ENCODE assay signal across 8 mouse cellular contexts in genomic region chr10:116950009-116950769, GRCm38 (mm10). TPM values are rescaled to one million over a fixed set of nuclear protein-coding genes. Genes with fewer than 3 reads are reported as not detected.
A peak's percentile ranks its signal among the peaks of the same experiment; 100 is the strongest.
DNase-seq lines count a peak whose midpoint lies in the region; ATAC-seq and TF ChIP-seq lines count a peak whose summit lies in the region.

Gene Rab3ip, minus strand, starts transcription at chr10:116950769.

- peak within 1 kb of the TSS; percentile 86 for H3K4me3 ChIP-seq in erythroblast, embryonic 14.5 days (replicated peaks)
- H3K4me3 ChIP-seq in heart, embryonic 12.5 days = peak within 1 kb of the TSS; percentile 85
- peak within 1 kb of the TSS; percentile 94 for H3K4me3 ChIP-seq in kidney, postnatal 0 days (replicated peaks; ENCODE audit: low read depth, low read length)
- H3K4me3 ChIP-seq in liver, embryonic 11.5 days (ENCODE audit: low read depth, low read length) = peak within 1 kb of the TSS; percentile 75
- peak within 1 kb of the TSS; percentile 77 for H3K4me3 ChIP-seq in stomach, embryonic 14.5 days (ENCODE audit: low read depth, low read length)

- TF ChIP-seq POLR2A in brain, embryonic 14.5 days (IDR thresholded peaks at IDR 0.05; ENCODE audit: borderline replicate concordance, extremely low read depth, insufficient read depth, insufficient read length, poor library complexity, severe bottlenecking) = peak; percentile 96

- H3K9ac ChIP-seq in heart, embryonic 12.5 days = peak within 1 kb of the TSS; percentile 94
- peak within 1 kb of the TSS; percentile 90 for H3K9ac ChIP-seq in kidney, postnatal 0 days (ENCODE audit: low read depth, low read length)
- peak within 1 kb of the TSS; percentile 79 for H3K9ac ChIP-seq in liver, embryonic 11.5 days (ENCODE audit: low read depth, low read length)
- H3K9ac ChIP-seq in stomach, embryonic 14.5 days (replicated peaks; ENCODE audit: low read depth, low read length) = peak within 1 kb of the TSS; percentile 68

- H3K36me3 ChIP-seq in erythroblast, embryonic 14.5 days (ENCODE audit: control insufficient read depth) = no peaks in the 10 kb centered on the region
- no peaks in the 10 kb centered on the region for H3K36me3 ChIP-seq in heart, embryonic 12.5 days
- H3K36me3 ChIP-seq in kidney, postnatal 0 days (ENCODE audit: insufficient read depth, low read length) = 0 out of 2 replicates have a peak, but pooled peaks cover 4% of the 10 kb centered on the region
- no peaks in the 10 kb centered on the region for H3K36me3 ChIP-seq in liver, embryonic 11.5 days (ENCODE audit: control insufficient read depth, insufficient read depth, low read length)
- no peaks in the 10 kb centered on the region for H3K36me3 ChIP-seq in stomach, embryonic 14.5 days (ENCODE audit: control insufficient read depth, insufficient read depth, low read length)

- ATAC-seq in heart, embryonic 12.5 days (ENCODE audit: insufficient number of reproducible peaks, low FRiP score) = peak; percentile 93
- peak; percentile 85 for ATAC-seq in kidney, postnatal 0 days (replicated peaks; ENCODE audit: low FRiP score, low read depth)
- peak; percentile 93 for ATAC-seq in liver, embryonic 11.5 days (replicated peaks; ENCODE audit: low FRiP score)
- ATAC-seq in stomach, embryonic 14.5 days (ENCODE audit: insufficient number of reproducible peaks, insufficient read depth, low FRiP score, low read depth) = peak; percentile 93

- H3K9me3 ChIP-seq in erythroblast, embryonic 14.5 days (ENCODE audit: control insufficient read depth, low read length) = no peaks in the 10 kb centered on the region
- 0 out of 2 replicates have a peak, but pooled peaks cover under 1% of the 10 kb centered on the region for H3K9me3 ChIP-seq in heart, embryonic 12.5 days (replicated peaks)
- no peaks in the 10 kb centered on the region for H3K9me3 ChIP-seq in kidney, postnatal 0 days (replicated peaks; ENCODE audit: low read length)
- no peaks in the 10 kb centered on the region for H3K9me3 ChIP-seq in liver, embryonic 11.5 days (ENCODE audit: control insufficient read depth, low read length)
- H3K9me3 ChIP-seq in stomach, embryonic 14.5 days (ENCODE audit: control insufficient read depth, low read depth, low read length) = no peaks in the 10 kb centered on the region; the same call in 1 of the 2 replicates

- H3K27me3 ChIP-seq in erythroblast, embryonic 14.5 days (ENCODE audit: control insufficient read depth) = peaks cover 12% of the 10 kb centered on the region
- H3K27me3 ChIP-seq in heart, embryonic 12.5 days (replicated peaks) = no peaks in the 10 kb centered on the region
- H3K27me3 ChIP-seq in kidney, postnatal 0 days (ENCODE audit: insufficient read depth, low read length) = no peaks in the 10 kb centered on the region
- H3K27me3 ChIP-seq in liver, embryonic 11.5 days (replicated peaks; ENCODE audit: control insufficient read depth, insufficient read depth, low read length) = no peaks in the 10 kb centered on the region
- H3K27me3 ChIP-seq in stomach, embryonic 14.5 days (ENCODE audit: control insufficient read depth, insufficient read depth, low read length) = no peaks in the 10 kb centered on the region

- TF ChIP-seq CTCF in brain, embryonic 14.5 days (IDR thresholded peaks at IDR 0.05; ENCODE audit: borderline replicate concordance, extremely low read depth, insufficient read depth, insufficient read length) = peak; percentile 97
- peak; percentile 86 for TF ChIP-seq CTCF in kidney, postnatal 0 days (IDR thresholded peaks at IDR 0.05; ENCODE audit: low read depth)

- peak within 1 kb of the TSS; percentile 87 for H3K27ac ChIP-seq in heart, embryonic 12.5 days (ENCODE audit: poor library complexity, severe bottlenecking)
- H3K27ac ChIP-seq in kidney, postnatal 0 days = peak within 1 kb of the TSS; percentile 94
- peak within 1 kb of the TSS; percentile 80; the same call in 1 of the 2 replicates for H3K27ac ChIP-seq in liver, embryonic 11.5 days (ENCODE audit: low read depth, low read length)
- H3K27ac ChIP-seq in stomach, embryonic 14.5 days (ENCODE audit: low read length) = peak within 1 kb of the TSS; percentile 82

- peak; percentile 93 to 95 for DNase-seq in B cell, adult 2 months
- peak; percentile 95 for DNase-seq in brain, embryonic 14.5 days (ENCODE audit: low read depth)
- peak; percentile 91 for DNase-seq in kidney, postnatal 0 days (ENCODE audit: low spot score)
- DNase-seq in liver, embryonic 11.5 days (ENCODE audit: low spot score) = peak; percentile 96
- DNase-seq in naive thymus-derived CD4-positive, alpha-beta T cell, adult 2 months (ENCODE audit: low read depth) = peak; percentile 92

- H3K4me2 ChIP-seq in heart, embryonic 12.5 days = peak within 1 kb of the TSS; percentile 73
- H3K4me2 ChIP-seq in kidney, postnatal 0 days (ENCODE audit: low read length) = peak within 1 kb of the TSS; percentile 79
- peak within 1 kb of the TSS; percentile 79 for H3K4me2 ChIP-seq in liver, embryonic 11.5 days
- peak within 1 kb of the TSS; percentile 87 for H3K4me2 ChIP-seq in stomach, embryonic 14.5 days (replicated peaks; ENCODE audit: low read depth, low read length)

- H3K4me1 ChIP-seq in erythroblast, embryonic 14.5 days (ENCODE audit: control insufficient read depth) = peaks cover 23% of the 10 kb centered on the region
- H3K4me1 ChIP-seq in heart, embryonic 12.5 days (replicated peaks) = peaks cover 24% of the 10 kb centered on the region
- H3K4me1 ChIP-seq in kidney, postnatal 0 days (replicated peaks; ENCODE audit: insufficient read depth, low read length) = no peaks in the 10 kb centered on the region
- 0 out of 2 replicates have a peak, but pooled peaks cover 3% of the 10 kb centered on the region for H3K4me1 ChIP-seq in liver, embryonic 11.5 days (replicated peaks; ENCODE audit: control insufficient read depth, insufficient read depth, low read length)
- H3K4me1 ChIP-seq in stomach, embryonic 14.5 days (ENCODE audit: control insufficient read depth, insufficient read depth, low read length) = no peaks in the 10 kb centered on the region

- 6% methylated on average over 81 of the region's 103 CpGs for WGBS in heart, embryonic 12.5 days
- under 1% methylated on average over 67 of the region's 103 CpGs for WGBS in kidney, postnatal 0 days
- under 1% methylated on average over 78 of the region's 103 CpGs for WGBS in liver, embryonic 11.5 days
- under 1% methylated on average over 52 of the region's 103 CpGs for WGBS in stomach, embryonic 14.5 days

RNA-seq across cellular contexts. Expression of gene Rab3ip, which starts in this region (rescaled TPM):
- polyA plus RNA-seq in brain, embryonic 14.5 days (2012; rRNA removed) = 48.9 and 65.7 TPM in 2 replicates
- 1.0 and 1.8 TPM in 2 replicates for polyA plus RNA-seq in erythroblast, embryonic 14.5 days (2012)
- 62.3 and 65.7 TPM in 2 replicates for polyA plus RNA-seq in heart, embryonic 12.5 days (2016; fragmentation: Nextera tagmentation; extraction: Ambion mirVana)
- polyA plus RNA-seq in kidney, postnatal 0 days (2015; fragmentation: Nextera tagmentation; extraction: Ambion mirVana) = 173 and 176 TPM in 2 replicates
- 16.2 and 17.1 TPM in 2 replicates for polyA plus RNA-seq in liver, embryonic 11.5 days (2014; fragmentation: Nextera tagmentation; extraction: Ambion mirVana)
- polyA plus RNA-seq in stomach, embryonic 14.5 days (2014; fragmentation: Nextera tagmentation; extraction: Ambion mirVana) = 22.2 and 24.7 TPM in 2 replicates

Comparison
In these comparisons a context has a peak if more than half of its experiments do, and no peak if none do; other contexts are left out.
1. Peak in every context shown above with its lines: DNase-seq, ATAC-seq, H3K4me3 ChIP-seq and H3K27ac ChIP-seq.